Mouse (Mus musculus): ENCODE results near the gene Gpr83. TPM values are rescaled to one million over a fixed set of nuclear protein-coding genes. Genes with fewer than 3 reads are reported as not detected.
"Not testable (repeated sequence)": the region's sequence is repeated elsewhere in the genome, so short reads cannot be mapped to it uniquely, and the experiment has no call there.

The Gpr83 gene
- polyA plus RNA-seq, 1 experiment = 0.27 TPM

DNA sequence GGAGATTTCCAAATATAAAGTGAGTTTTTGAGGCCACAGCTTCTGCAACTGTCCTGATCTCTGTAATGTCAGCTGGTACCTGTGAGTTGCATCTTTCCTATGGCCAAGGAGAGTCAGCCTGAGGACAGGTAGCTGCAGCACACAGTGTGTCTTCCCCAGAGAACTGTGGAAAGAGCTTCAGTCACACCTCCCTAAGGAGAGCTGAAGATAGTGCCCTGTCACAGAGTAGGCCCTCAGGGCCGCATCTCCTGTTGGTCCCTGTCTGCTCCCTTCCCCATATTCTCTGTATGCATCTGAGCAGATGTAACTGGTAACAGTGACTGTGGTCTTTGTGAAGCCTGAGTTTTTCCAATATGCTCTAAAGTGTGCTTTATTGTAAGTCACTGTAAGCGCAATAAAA is 10.4 kb downstream of the Gpr83 start:
- Histone ChIP-seq H3K4me1 (ENCODE audit: control insufficient read depth, insufficient read depth, insufficient read length, low read length) (no peaks in the 10 kb centered on the region), H3K27me3 (ENCODE audit: control insufficient read depth, insufficient read depth, low read length) (no peaks in the 10 kb centered on the region), H3K36me3 (ENCODE audit: control insufficient read depth, insufficient read depth, low read length) (no peaks in the 10 kb centered on the region), H3K27ac (ENCODE audit: insufficient read depth, low read depth, low read length) (no peak overlapping the region), H3K4me3 (ENCODE audit: low read depth, low read length) (no peak overlapping the region)
- 97% methylated on average over 2 of the region's 2 CpGs for WGBS
- TF ChIP-seq POLR2A (IDR thresholded peaks at IDR 0.05; ENCODE audit: low read depth, low read length) (no peak), CTCF (IDR thresholded peaks at IDR 0.05; ENCODE audit: extremely low read depth, insufficient read length, insufficient replicate concordance, low read depth, low read length) (no peak)

DNA sequence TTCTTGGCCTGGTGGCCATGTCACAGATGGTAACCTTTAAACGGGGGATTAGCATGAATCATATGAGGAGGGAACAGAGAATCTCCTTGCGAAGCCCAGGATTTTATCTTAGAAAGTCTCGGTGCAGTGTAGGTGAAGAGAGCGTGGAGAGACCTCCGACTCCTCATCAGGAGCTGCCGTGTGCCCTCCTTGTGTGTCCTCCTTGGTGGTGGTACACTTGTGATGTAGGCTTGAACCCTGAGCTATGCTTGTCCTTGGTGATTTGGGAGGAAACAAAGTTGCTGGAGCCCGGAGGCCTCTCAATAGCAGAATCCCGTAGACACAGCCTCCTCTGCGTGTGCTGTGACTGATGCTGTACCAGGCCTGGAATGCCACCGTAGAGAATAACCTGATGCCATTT is 10.8 kb downstream of the Gpr83 start:
- no peaks in the 10 kb centered on the region for H3K36me3 ChIP-seq (ENCODE audit: control insufficient read depth, insufficient read depth, low read length)
- H3K27me3 ChIP-seq (ENCODE audit: control insufficient read depth, insufficient read depth, low read length) = no peaks in the 10 kb centered on the region
- TF ChIP-seq POLR2A (IDR thresholded peaks at IDR 0.05; ENCODE audit: low read depth, low read length) (no peak), CTCF (IDR thresholded peaks at IDR 0.05; ENCODE audit: extremely low read depth, insufficient read length, insufficient replicate concordance, low read depth, low read length) (no peak)
- H3K4me3 ChIP-seq (ENCODE audit: low read depth, low read length) = no peak overlapping the region
- no peaks in the 10 kb centered on the region for H3K4me1 ChIP-seq (ENCODE audit: control insufficient read depth, insufficient read depth, insufficient read length, low read length)
- WGBS = 87% methylated on average over 10 of the region's 10 CpGs
- H3K27ac ChIP-seq (ENCODE audit: insufficient read depth, low read depth, low read length) = no peak overlapping the region

- H3K4me1 ChIP-seq (ENCODE audit: control insufficient read depth, insufficient read depth, insufficient read length, low read length) = no peaks in the 10 kb centered on the region
- no peaks in the 10 kb centered on the region for H3K27me3 ChIP-seq (ENCODE audit: control insufficient read depth, insufficient read depth, low read length)
- H3K36me3 ChIP-seq (ENCODE audit: control insufficient read depth, insufficient read depth, low read length) = no peaks in the 10 kb centered on the region
- TF ChIP-seq CTCF (IDR thresholded peaks at IDR 0.05; ENCODE audit: extremely low read depth, insufficient read length, insufficient replicate concordance, low read depth, low read length) (no peak), POLR2A (IDR thresholded peaks at IDR 0.05; ENCODE audit: low read depth, low read length) (no peak)
- no peak overlapping the region for H3K4me3 ChIP-seq (ENCODE audit: low read depth, low read length)
- H3K27ac ChIP-seq (ENCODE audit: insufficient read depth, low read depth, low read length) = no peak overlapping the region
- 49% methylated on average over 3 of the region's 3 CpGs for WGBS
Measured at GRCm38 (mm10) chr9:14871536-14871935, 11.5 kb downstream of the Gpr83 start.

- Histone ChIP-seq H3K4me1 (ENCODE audit: control insufficient read depth, insufficient read depth, insufficient read length, low read length) (no peaks in the 10 kb centered on the region), H3K27me3 (ENCODE audit: control insufficient read depth, insufficient read depth, low read length) (no peaks in the 10 kb centered on the region), H3K27ac (ENCODE audit: insufficient read depth, low read depth, low read length) (no peak overlapping the region), H3K36me3 (ENCODE audit: control insufficient read depth, insufficient read depth, low read length) (no peaks in the 10 kb centered on the region), H3K4me3 (ENCODE audit: low read depth, low read length) (no peak overlapping the region)
- 61% methylated on average over 17 of the region's 17 CpGs for WGBS
- no peak for TF ChIP-seq POLR2A (IDR thresholded peaks at IDR 0.05; ENCODE audit: low read depth, low read length)
- no peak for TF ChIP-seq CTCF (IDR thresholded peaks at IDR 0.05; ENCODE audit: extremely low read depth, insufficient read length, insufficient replicate concordance, low read depth, low read length)
Measured at GRCm38 (mm10) chr9:14872181-14872930, 12.3 kb downstream of the Gpr83 start.

GRCm38 (mm10) chr9:14875743-14876507 is 15.9 kb downstream of the Gpr83 start:
- Histone ChIP-seq H3K27ac (ENCODE audit: insufficient read depth, low read depth, low read length) (no peak overlapping the region), H3K4me3 (ENCODE audit: low read depth, low read length) (no peak overlapping the region), H3K4me1 (ENCODE audit: control insufficient read depth, insufficient read depth, insufficient read length, low read length) (no peaks in the 10 kb centered on the region), H3K36me3 (ENCODE audit: control insufficient read depth, insufficient read depth, low read length) (no peaks in the 10 kb centered on the region), H3K27me3 (ENCODE audit: control insufficient read depth, insufficient read depth, low read length) (no peaks in the 10 kb centered on the region)
- TF ChIP-seq CTCF (IDR thresholded peaks at IDR 0.05; ENCODE audit: extremely low read depth, insufficient read length, insufficient replicate concordance, low read depth, low read length) = no peak
- TF ChIP-seq POLR2A (IDR thresholded peaks at IDR 0.05; ENCODE audit: low read depth, low read length) = no peak
- WGBS = 81% methylated on average over 5 of the region's 5 CpGs

DNA sequence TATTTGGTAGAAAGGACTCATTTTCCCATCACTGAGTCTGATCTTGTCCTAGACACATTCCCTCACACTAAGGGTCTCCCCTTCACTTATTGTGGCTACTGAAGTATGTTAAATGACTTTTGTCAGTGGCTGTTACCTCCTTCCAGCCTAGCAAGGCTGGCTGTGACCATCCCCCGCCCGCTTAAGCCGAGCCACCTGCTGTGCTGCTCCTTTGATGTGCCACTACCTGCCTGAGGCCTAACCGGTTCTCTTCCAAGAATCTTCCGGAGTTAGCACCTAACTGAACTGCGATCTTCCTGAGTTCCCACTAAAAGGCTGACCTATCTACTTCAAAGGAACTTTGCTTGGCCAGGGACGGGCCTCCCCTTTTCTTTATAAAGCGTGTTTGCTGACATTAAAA is 16.6 kb downstream of the Gpr83 start:
- not testable (repeated sequence) for H3K27me3 ChIP-seq (ENCODE audit: control insufficient read depth, insufficient read depth, low read length); H3K4me1 ChIP-seq (ENCODE audit: control insufficient read depth, insufficient read depth, insufficient read length, low read length); H3K4me3 ChIP-seq (ENCODE audit: low read depth, low read length); H3K36me3 ChIP-seq (ENCODE audit: control insufficient read depth, insufficient read depth, low read length); H3K27ac ChIP-seq (ENCODE audit: insufficient read depth, low read depth, low read length)
- 30% methylated on average over 8 of the region's 8 CpGs for WGBS

DNA sequence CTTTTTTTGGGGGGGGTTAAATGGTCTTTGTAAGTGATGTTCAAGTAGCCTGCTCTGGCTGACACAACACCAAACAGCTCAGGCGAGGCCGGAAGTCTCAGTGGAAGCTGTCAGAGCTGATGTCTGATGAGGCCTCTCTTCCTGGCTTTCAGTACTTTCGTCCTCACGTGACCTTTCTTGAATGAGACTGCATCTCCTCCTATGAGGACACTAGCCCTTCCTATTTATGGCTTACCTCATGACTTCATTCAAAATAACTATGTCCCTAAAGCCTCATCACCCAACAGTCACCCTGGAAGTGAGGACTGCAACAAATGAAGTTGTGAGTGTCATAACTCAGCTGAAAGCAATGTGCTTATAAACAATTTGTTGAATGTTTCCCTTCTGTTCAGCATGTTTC is 24.6 kb downstream of the Gpr83 start:
- Histone ChIP-seq H3K27ac (ENCODE audit: insufficient read depth, low read depth, low read length) (no peak overlapping the region), H3K27me3 (ENCODE audit: control insufficient read depth, insufficient read depth, low read length) (no peaks in the 10 kb centered on the region), H3K4me3 (ENCODE audit: low read depth, low read length) (no peak overlapping the region), H3K4me1 (ENCODE audit: control insufficient read depth, insufficient read depth, insufficient read length, low read length) (peaks cover 4% of the 10 kb centered on the region; the same call in 1 of the 2 replicates), H3K36me3 (ENCODE audit: control insufficient read depth, insufficient read depth, low read length) (no peaks in the 10 kb centered on the region)
- no peak for TF ChIP-seq POLR2A (IDR thresholded peaks at IDR 0.05; ENCODE audit: low read depth, low read length)
- no peak for TF ChIP-seq CTCF (IDR thresholded peaks at IDR 0.05; ENCODE audit: extremely low read depth, insufficient read length, insufficient replicate concordance, low read depth, low read length)
- 59% methylated on average over 4 of the region's 4 CpGs for WGBS

All from small intestine, adult 2 months (tissue).